Mouse (Mus musculus): ENCODE data around the gene Fbxo41. TPM values are rescaled to one million over a fixed set of nuclear protein-coding genes. Genes with fewer than 3 reads are reported as not detected.

The Fbxo41 gene
- polyA plus RNA-seq, 1 experiment from 2014 or later, result 0.47 TPM

DNA sequence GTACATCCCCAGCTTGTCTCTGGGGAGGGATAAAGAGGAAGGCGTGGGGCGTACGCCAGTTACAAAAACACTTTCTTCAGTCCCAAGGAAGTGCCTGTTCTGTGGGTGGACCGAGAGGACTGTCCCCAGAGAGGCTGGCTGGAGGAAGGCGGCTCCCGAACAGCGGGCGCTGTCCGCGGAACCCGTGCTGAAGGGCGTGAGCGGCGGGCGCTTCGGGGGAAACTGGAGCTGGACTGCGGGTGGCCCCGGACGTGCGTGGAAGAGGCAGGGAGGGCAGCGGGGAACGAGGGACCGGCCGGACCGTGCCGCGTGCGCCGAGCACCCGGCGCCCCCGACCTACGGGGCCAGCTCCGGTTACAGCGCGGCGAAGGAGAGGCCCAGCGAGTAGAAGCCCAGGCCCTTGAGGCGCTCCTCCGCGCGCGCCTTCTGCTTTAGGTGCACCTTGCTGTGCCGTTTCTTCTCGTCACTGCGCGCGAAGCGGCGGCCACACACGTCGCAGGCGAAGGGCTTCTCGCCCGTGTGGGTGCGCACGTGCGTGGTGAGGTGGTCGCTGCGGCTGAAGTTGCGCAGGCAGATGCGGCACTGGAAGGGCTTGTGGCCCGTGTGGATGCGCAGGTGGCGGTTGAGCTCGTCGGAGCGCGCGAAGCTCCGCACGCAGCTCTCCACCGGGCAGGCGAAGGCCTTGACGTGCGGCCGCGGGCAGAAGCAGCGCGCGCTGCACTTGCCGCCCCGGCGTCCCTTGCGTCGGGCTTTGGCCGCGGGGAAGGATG lies 8.7 kb upstream of the Fbxo41 start:
- no peaks in the 10 kb centered on the region for H3K36me3 ChIP-seq
- peaks cover 29% of the 10 kb centered on the region for H3K4me1 ChIP-seq
- peaks cover 96% of the 10 kb centered on the region for H3K27me3 ChIP-seq
- WGBS, result under 1% methylated on average over 88 of the region's 88 CpGs
- peak overlapping the region; percentile 81 for H3K4me2 ChIP-seq (replicated peaks)
- no peak for ATAC-seq (ENCODE audit: low FRiP score, low read depth)
- peak overlapping the region; percentile 48 for H3K4me3 ChIP-seq
- H3K27ac ChIP-seq, result no peak overlapping the region
- H3K9me3 ChIP-seq, result peaks cover 3% of the 10 kb centered on the region
- H3K9ac ChIP-seq, result no peak overlapping the region

DNA sequence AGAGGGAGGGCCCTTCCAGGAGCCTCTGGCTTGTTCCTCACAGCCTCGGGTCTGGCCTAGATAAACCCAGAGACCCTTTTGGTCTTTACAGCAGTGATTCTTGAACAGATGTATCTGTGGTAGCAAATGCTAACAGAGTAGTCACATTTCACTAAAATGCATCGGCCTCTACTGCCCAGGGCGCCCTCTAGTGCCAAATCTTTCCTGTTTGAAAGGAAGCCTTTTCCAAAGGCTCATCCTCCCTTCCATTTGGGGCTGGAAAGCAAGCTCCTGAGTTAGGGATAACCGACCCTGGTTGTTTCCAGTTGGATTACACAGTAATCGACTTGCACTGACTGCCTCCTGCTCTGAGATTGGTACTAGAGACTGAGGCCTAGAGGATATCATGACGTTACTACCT lies 7.7 kb upstream of the Fbxo41 start:
- Histone ChIP-seq H3K9ac (no peak overlapping the region), H3K4me3 (no peak overlapping the region), H3K27me3 (peaks cover 96% of the 10 kb centered on the region), H3K36me3 (no peaks in the 10 kb centered on the region), H3K27ac (no peak overlapping the region), H3K4me2 (replicated peaks) (no peak overlapping the region), H3K9me3 (peaks cover 3% of the 10 kb centered on the region), H3K4me1 (peaks cover 29% of the 10 kb centered on the region)
- ATAC-seq (ENCODE audit: low FRiP score, low read depth), result no peak
- WGBS, result 4% methylated on average over 6 of the region's 6 CpGs

DNA sequence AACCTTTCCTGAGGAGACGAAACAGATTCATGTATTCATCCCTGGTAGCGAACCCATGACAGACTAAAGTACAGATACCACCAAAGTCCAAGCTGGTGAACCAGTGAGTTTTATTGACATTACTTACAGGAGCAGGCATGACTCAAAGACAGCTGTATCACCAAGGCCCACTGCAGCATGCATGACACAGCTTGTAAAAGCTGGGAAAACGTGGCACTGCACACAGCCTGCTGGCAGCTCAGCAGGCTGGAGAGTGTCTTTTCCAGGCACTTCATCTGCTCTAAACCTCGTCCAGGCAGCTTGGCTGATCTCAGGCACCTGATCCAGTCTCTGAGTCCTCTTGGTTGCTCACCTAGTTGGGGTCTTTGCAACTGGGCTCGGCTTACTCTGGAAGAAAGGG lies 5.8 kb upstream of the Fbxo41 start:
- Histone ChIP-seq H3K4me3 (no peak overlapping the region), H3K9ac (no peak overlapping the region), H3K4me1 (peaks cover 26% of the 10 kb centered on the region), H3K4me2 (replicated peaks) (no peak overlapping the region), H3K27ac (no peak overlapping the region), H3K9me3 (no peaks in the 10 kb centered on the region), H3K36me3 (no peaks in the 10 kb centered on the region), H3K27me3 (peaks cover 94% of the 10 kb centered on the region)
- no peak for ATAC-seq (ENCODE audit: low FRiP score, low read depth)
- 38% methylated on average over 5 of the region's 5 CpGs for WGBS

DNA sequence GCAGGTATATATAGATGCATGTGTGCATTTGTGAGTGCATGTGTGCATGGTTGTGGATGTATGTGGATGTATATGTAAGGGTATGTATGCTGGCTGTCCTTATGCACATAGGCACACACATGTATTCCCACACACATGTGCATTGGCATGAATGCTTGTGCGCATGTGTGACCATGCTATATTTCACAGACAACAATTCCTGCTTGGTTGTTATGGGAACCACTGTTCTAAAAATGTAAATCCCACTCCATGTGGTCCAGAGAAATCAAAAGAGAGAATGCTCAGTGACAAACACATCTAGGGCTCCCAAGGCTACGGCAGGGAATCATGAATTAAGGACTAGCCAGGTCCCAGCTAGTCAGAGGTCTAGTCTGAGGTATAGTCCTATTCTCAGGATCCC lies 2.1 kb upstream of the Fbxo41 start:
- no peak for ATAC-seq (ENCODE audit: low FRiP score, low read depth)
- peaks cover 15% of the 10 kb centered on the region for H3K4me1 ChIP-seq
- H3K9ac ChIP-seq, result no peak overlapping the region
- H3K27me3 ChIP-seq, result peaks cover 86% of the 10 kb centered on the region
- no peak overlapping the region for H3K4me2 ChIP-seq (replicated peaks)
- no peak overlapping the region for H3K27ac ChIP-seq
- 75% methylated on average over 2 of the region's 2 CpGs for WGBS
- no peaks in the 10 kb centered on the region for H3K9me3 ChIP-seq
- no peaks in the 10 kb centered on the region for H3K36me3 ChIP-seq
- no peak overlapping the region for H3K4me3 ChIP-seq

DNA sequence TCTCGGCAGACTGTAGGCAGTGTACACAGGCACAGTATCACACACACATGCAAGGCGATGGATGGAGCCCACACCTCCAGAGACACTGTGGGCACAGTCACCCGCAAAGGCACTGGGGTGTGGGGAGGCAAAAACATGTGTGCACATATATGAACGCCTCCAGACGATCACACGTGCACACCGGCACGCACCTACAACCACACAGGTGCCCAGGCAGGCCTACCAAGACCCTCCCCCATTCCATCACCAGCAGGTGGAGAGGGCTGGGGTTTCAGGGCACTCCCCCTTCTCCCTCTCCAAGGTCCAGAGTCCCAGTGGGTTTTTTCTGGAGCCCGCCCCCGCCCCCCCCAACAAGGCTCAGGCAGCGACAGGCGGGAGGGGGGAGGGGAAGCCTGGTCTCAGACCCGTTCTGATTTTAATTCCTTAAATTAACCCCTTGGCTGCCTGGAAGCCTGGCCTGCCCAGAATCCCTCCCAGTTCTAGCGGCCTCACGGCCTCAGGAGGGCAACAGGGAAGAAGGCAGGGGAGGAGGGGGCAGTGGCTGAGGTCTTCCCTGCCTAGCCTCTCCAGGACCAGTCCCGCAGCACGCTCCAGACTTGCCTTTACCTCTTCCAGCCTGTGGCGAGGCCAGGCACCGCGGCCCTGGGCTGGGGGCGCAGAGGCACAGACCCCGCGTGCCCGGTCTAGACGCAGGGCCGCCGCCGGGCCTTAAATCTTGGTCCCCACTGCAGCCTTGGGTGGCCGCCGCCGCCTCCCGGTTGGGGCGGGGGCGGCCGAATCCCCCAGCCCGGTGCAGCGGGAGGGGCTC lies 487 bp downstream of the Fbxo41 start:
- Histone ChIP-seq H3K36me3 (no peaks in the 10 kb centered on the region), H3K9ac (peak overlapping the region; percentile 70), H3K27ac (no peak overlapping the region), H3K4me1 (peaks cover 15% of the 10 kb centered on the region), H3K4me2 (replicated peaks) (peak overlapping the region; percentile 85), H3K9me3 (no peaks in the 10 kb centered on the region), H3K27me3 (peaks cover 63% of the 10 kb centered on the region), H3K4me3 (peak overlapping the region; percentile 71)
- ATAC-seq (ENCODE audit: low FRiP score, low read depth), result peak; percentile 79
- under 1% methylated on average over 36 of the region's 37 CpGs for WGBS

DNA sequence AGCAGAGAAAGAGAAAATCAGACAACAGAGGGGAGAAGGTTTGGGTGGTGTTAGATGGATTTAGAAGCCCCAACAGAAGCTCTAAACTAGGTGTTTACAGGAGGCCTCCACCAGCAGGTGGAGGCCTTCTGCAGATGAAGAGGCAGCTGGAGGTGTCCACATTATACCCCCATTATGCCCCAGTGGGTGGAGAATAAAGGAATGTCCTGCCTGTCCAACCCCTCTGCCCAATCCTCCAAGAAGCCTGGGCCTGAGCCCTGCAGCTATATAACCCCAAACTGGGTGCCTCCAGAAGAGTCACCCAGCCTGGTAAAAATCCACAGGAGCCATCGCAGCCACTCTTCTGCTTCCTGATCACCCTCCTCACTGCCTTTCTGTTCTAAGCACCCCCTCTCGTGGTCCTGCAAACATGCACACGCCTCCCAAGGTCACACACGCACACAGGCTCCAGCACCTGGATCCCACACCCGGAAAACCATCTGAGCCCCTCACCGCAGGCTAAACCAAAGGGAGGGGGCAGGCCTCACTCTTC lies 1.2 kb downstream of the Fbxo41 start:
- Histone ChIP-seq H3K4me1 (peaks cover 15% of the 10 kb centered on the region), H3K36me3 (no peaks in the 10 kb centered on the region), H3K27me3 (peaks cover 61% of the 10 kb centered on the region), H3K27ac (no peak overlapping the region), H3K4me3 (peak overlapping the region; percentile 71), H3K4me2 (replicated peaks) (peak overlapping the region; percentile 85), H3K9ac (peak overlapping the region; percentile 70; the same call in 1 of the 2 replicates), H3K9me3 (no peaks in the 10 kb centered on the region)
- WGBS, result 7% methylated on average over 6 of the region's 6 CpGs
- no peak for ATAC-seq (ENCODE audit: low FRiP score, low read depth)

DNA sequence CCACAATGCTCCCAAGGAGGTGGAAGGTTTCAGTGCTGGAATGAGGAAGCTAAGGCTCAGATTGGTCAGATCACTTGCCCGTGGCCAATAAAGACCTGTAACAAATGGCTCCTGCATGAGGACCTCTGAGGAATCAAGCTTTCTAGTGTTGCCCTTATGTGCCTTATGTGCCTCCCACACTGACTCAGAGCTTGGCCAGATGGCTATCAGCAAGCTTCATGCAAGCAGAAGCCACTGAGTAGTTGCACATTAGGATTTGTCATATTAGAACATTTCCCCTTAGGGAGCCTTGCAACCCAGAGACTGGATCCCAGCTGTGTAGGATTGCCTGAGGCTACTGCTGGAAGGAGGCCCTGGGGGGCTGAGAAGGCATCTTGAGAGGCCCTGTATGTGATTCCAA lies 2.4 kb downstream of the Fbxo41 start:
- no peak for ATAC-seq (ENCODE audit: low FRiP score, low read depth)
- H3K36me3 ChIP-seq, result no peaks in the 10 kb centered on the region
- WGBS, result 62% methylated on average over 1 of the region's 1 CpGs
- H3K4me1 ChIP-seq, result peaks cover 15% of the 10 kb centered on the region
- no peak overlapping the region for H3K9ac ChIP-seq
- H3K4me2 ChIP-seq (replicated peaks), result no peak overlapping the region
- peaks cover 61% of the 10 kb centered on the region for H3K27me3 ChIP-seq
- H3K27ac ChIP-seq, result no peak overlapping the region
- H3K4me3 ChIP-seq, result no peak overlapping the region
- no peaks in the 10 kb centered on the region for H3K9me3 ChIP-seq

DNA sequence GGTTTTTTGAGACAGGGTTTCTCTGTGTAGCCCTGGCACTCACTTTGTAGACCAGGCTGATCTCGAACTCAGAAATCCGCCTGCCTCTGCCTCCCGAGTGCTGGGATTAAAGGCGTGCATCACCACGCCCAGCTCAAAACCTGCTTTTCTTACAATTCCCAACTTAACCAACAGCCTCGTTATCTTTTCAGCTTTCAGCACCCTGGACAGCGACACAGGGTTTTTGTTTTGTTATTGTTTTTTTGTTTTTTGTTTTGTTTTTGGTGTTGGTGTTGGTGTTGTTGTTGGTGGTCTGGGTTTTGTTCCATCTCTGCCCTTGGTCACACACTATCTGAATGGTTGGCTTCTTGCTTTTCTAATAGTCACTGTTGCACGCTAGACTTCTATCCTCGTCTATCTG lies 4.6 kb downstream of the Fbxo41 start:
- Histone ChIP-seq H3K4me1 (peaks cover 13% of the 10 kb centered on the region), H3K4me3 (no peak overlapping the region), H3K9me3 (no peaks in the 10 kb centered on the region), H3K27ac (no peak overlapping the region), H3K4me2 (replicated peaks) (no peak overlapping the region), H3K36me3 (no peaks in the 10 kb centered on the region), H3K27me3 (peaks cover 53% of the 10 kb centered on the region), H3K9ac (no peak overlapping the region)
- WGBS, result 54% methylated on average over 9 of the region's 9 CpGs
- no peak for ATAC-seq (ENCODE audit: low FRiP score, low read depth)

DNA sequence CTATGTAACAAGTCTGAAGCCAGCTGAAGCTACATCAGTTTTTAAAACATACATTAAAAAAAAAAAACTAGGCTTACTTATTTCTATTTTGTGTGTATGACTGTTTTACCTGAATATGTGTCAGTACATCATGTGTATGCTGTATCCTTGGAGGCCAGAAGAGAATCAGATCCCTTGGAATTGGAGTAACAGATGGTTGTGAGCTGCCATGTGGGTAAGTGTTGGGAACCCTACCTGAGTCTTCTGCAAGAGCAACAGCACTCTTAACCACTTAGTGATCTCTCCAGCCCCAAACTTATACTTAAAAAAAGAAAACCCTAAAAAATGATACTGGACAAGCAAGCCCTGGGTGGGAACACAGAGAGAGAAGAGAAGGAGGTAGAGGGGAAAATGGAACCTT lies 5.8 kb downstream of the Fbxo41 start:
- H3K4me3 ChIP-seq, result no peak overlapping the region
- no peak overlapping the region for H3K27ac ChIP-seq
- peaks cover 4% of the 10 kb centered on the region for H3K4me1 ChIP-seq
- no peak overlapping the region for H3K9ac ChIP-seq
- H3K27me3 ChIP-seq, result peaks cover 43% of the 10 kb centered on the region
- no peaks in the 10 kb centered on the region for H3K9me3 ChIP-seq
- ATAC-seq (ENCODE audit: low FRiP score, low read depth), result no peak
- no peaks in the 10 kb centered on the region for H3K36me3 ChIP-seq
- H3K4me2 ChIP-seq (replicated peaks), result no peak overlapping the region

DNA sequence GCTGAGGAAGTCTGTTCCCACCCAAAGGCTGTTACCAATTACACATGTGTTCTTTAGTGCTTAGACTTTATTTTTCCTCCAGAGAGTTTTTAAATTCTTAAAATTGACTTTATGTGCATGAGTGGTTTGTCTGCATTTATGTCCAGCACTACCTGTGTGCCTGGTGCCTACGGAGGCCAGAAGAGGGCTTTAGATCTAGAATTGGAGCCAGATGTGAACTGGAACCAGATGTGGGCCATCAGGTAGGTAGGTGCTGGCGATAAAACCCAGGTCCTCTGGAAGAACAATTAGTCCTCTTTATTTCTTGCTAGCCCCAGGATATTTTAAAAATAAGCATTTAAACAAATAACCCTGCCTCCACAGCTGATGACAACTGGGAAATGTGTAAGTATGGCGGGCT lies 11.2 kb downstream of the Fbxo41 start:
- Histone ChIP-seq H3K27me3 (peaks cover 57% of the 10 kb centered on the region), H3K9ac (no peak overlapping the region), H3K4me1 (peaks cover 23% of the 10 kb centered on the region), H3K4me2 (replicated peaks) (no peak overlapping the region), H3K36me3 (no peaks in the 10 kb centered on the region), H3K9me3 (no peaks in the 10 kb centered on the region), H3K27ac (no peak overlapping the region), H3K4me3 (no peak overlapping the region)
- ATAC-seq (ENCODE audit: low FRiP score, low read depth), result peak; percentile 79
- WGBS, result 14% methylated on average over 3 of the region's 3 CpGs

DNA sequence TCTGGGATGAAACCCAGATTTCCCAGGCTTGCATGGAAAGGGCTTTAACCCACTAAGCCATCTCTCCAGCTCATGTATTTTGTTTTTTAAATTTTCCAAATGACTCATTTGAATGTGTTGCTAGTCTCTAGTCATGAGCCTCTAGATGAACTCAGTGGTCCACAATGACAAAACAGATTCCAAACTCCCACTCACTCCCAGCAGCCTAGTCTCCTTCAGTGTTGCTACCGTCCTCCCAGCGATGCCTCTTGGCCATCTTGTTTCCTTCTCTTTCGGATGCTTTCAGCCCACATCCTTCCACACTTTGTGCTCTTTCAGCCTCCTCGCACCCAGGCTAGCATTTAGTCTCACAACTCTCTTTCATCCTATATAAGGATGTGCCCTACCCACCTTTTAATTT lies 12.5 kb downstream of the Fbxo41 start:
- 68% methylated on average over 4 of the region's 4 CpGs for WGBS
- no peak overlapping the region for H3K4me2 ChIP-seq (replicated peaks)
- H3K9me3 ChIP-seq, result no peaks in the 10 kb centered on the region
- no peak overlapping the region for H3K4me3 ChIP-seq
- no peaks in the 10 kb centered on the region for H3K36me3 ChIP-seq
- H3K4me1 ChIP-seq, result peaks cover 23% of the 10 kb centered on the region
- ATAC-seq (ENCODE audit: low FRiP score, low read depth), result no peak
- no peak overlapping the region for H3K9ac ChIP-seq
- H3K27me3 ChIP-seq, result peaks cover 59% of the 10 kb centered on the region
- no peak overlapping the region for H3K27ac ChIP-seq

DNA sequence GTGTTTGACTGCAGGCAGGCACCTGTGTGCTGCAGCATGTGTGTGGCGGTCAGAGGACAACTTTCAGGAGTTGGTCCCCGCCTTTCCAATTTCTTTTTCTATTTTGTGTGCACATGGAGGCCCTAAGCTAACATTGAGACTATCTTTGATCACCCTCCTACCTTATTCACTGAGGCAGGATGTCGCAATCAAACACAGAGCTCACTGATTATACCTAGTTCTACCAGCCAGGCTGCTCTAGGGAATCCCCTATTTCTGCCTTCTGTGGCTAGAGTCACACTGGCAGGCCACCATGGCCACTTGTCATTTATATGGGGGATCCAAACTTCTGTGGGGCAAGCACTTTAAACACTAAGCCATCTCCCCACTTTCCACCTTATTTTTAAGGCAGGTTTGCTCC lies 13.1 kb downstream of the Fbxo41 start:
- no peak for ATAC-seq (ENCODE audit: low FRiP score, low read depth)
- 82% methylated on average over 3 of the region's 3 CpGs for WGBS
- no peaks in the 10 kb centered on the region for H3K9me3 ChIP-seq
- no peak overlapping the region for H3K9ac ChIP-seq
- H3K4me1 ChIP-seq, result peaks cover 24% of the 10 kb centered on the region
- peaks cover 60% of the 10 kb centered on the region for H3K27me3 ChIP-seq
- no peak overlapping the region for H3K27ac ChIP-seq
- H3K4me3 ChIP-seq, result no peak overlapping the region
- H3K4me2 ChIP-seq (replicated peaks), result no peak overlapping the region
- H3K36me3 ChIP-seq, result no peaks in the 10 kb centered on the region
